Mouse (Mus musculus): ENCODE results near the gene Pitpnm3.

The Pitpnm3 gene

DNA sequence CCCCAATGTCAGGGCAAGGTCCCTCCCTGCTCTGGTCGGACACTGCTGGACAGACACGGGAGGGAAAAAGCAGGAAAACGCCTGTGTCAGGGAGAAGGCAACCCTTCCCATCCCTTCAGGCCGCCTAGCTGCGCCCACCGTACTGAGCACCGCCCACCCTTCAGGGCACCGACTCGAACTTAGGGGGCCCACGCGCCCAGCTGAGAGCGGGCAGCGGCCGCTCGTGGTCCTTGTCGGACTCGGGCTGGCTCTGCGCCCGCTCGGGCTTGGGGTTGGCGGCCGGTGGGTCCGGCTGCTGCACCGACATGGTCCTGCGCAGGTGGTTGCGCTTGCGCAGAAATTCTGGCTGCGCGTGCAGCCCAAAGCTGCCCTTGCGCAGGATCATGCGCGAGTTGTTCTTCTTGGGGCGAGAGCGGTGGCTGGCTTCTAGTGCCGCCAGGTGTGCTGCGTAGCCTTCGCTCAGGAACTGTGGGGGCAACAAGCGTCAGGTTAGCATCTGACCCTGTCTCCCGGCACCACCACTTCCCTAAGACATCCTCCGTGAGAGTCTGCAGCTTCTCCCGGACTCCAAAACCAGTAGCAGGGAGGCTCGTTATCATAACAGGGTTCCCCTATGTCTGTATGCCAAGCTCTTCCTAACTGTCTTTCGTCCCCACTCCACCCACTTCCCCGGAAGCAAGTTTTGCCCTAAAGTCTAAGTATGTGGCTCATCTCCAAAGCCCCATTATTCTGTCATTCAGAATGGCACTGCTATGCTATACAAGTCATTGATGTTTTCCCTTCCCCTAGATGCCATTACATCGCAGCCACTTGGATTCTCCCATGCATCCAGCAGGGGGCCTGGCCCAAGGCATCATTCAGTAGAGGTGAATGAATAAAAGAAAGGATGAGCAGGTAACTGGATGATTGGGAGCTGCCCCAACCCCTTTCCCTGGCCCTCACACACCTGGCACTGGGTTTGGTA lies 84.4 kb downstream of the Pitpnm3 start:
- no peak for DNase-seq (ENCODE audit: low spot score)

DNA sequence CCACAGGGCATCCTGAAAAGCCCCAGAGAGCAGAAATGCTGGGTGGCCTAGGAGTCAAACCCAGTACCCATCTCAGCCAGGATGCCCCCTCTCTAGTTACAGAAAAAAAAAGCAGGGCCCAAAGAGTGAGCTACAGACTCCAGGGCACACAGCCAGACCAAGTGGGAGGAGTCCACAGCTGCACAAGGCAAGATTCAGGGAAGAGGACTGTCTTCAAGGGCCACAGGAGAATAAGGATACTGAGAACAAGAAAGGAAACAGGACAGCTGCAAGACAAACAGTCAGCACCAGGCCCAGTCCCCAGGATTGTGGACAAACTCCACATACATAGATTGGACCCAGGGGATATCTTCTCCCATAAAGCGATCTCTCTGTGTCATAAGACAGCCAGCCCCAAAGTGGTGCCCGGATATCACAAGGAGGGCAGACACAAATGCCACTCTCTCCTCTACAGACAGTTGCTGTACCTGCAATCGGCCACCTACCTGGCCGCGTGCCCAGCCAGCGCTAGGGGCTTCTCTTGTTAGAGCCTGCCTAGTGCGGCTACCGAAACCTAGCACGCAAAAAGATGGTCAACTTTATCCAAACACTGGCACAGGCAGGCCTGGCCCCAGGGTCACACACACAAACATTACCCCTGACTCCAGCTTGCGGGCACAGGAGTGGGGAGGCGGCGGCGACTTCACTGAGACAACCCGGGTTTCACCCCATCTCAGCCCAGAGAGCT lies 85.2 kb downstream of the Pitpnm3 start:
- no peak for DNase-seq (ENCODE audit: low spot score)

DNA sequence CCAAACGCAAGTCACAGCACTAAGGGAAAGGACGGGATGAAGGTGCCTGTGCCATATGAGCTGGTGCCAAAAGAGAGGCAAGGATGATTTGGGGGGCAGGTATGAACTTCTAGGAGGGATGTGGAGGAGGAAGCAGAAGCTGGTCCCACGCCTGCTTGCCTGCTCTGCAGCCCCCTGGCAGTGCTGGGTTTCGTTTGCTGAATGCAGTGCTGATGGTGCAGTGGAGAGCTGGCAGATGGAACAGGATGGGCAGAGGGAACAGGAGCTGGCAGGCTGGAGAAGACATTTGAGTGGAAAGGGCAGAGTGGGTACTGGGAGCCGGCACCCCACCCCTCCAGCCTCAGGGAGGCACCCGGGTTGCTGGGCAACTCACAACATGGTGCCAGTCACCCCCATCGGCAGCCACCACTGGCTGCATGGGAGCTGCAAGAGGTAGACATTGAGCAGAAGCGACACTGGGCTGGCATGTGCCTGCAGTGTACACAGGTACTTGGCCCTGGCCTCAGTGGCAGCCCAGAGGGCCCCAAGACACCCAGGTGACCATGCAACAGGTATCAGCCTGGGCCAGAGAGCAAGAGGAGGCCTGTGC lies 86.3 kb downstream of the Pitpnm3 start:
- no peak for DNase-seq (ENCODE audit: low spot score)

DNA sequence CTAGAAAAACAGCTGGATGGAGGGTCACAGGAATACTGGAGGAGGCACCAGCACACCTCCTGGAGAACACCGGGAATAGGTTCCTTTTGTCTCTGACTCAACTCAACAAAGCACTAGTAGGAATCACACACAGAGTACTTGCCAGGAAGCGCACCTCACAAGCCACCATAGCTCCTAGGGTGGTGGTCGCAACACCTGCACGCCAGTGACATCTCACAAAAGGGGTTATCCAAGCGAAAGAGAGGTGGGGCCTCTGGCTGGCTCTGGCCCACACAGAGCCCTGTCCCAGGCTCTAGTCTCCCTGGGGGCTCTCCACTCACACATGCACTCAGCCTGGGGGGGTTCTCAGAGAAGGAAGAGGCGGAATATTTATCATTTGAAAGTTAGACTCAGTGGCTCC lies 86.8 kb downstream of the Pitpnm3 start:
- DNase-seq (ENCODE audit: low spot score) = no peak

DNA sequence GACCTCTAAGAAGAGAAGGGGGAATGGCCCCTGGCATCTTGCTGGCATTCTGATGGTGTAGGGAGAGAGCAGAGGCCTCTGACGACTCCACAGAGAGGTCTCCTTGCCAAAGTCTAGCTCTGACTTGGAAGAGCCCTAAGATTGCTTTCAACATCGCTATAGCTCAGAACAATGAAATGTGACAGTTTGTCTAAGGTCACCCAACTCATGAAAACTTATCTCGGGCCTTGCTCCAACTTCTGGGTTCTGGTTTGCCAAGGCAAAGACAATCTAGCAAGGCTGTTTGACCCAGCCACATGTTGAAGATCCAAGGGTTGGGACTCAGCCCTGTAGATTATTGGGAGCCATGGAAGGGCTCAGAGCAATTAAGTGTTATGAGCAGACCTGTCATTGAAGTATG lies 91.3 kb downstream of the Pitpnm3 start:
- no peak for DNase-seq (ENCODE audit: low spot score)

DNA sequence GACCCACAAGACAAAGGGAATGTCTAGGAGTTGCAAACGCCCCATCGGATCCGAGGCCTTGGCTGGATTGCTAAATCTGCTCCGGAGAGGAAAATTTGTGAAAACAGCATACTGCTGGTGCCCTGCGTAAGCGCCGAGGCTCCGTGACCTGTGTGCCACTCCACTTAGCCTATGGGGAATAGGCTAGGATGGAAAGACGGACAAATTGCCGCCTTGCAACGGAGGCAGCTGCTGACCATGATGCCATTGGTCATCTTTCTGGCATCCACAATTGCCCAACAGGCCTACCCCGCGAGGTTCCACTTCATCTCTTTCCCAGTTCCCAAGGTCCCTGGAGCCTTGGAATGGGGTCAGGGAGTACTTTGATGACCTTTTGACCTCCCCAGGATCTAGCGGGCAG lies 92.9 kb downstream of the Pitpnm3 start:
- no peak for DNase-seq (ENCODE audit: low spot score)

DNA sequence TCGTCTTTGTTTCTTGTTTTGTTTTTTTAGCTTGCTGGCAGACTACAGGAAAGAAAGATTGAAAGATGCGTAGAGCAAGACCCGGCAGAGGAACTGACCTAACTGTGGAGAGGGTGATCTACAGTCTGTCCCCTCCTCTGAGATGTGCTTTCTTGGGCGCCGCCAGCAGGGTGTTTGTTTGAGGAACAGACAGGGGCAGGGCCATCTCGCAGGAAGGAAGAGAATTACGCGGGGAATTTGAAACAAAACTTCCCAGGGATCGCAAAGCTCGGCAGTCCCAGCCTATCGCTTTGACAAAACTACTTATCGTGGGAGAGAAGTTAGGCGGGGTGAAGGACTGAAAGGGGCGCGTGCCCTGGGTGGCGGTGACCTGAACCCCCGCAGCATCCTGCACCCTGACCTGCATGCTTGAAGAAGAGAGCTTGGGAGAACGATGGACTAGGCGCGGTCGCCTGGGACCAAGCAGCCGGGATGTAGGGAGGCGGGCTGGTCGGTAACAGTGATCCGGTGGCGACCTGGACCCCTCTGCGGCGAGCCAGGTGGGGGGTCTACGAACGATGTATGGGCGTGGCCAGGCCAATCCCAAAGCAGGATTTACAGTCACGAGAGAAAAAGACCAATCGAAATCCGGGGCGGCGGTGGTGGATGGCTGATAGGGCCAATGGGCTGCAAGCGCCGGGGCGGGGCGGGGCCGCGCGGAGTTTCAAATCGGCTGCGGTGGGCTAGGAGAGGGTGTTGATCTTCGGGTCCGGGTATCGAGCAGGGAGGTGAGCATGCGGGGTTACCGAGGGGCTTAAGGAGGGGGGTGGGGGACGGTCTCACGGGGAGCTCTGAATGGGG lies 93.6 kb downstream of the Pitpnm3 start, which contains the start of gene Pimreg:
Gene Pimreg (plus strand): TSS at position 265 of the 840 bp plus-strand sequence.
- peak; percentile 53 for DNase-seq (ENCODE audit: low spot score)

DNA sequence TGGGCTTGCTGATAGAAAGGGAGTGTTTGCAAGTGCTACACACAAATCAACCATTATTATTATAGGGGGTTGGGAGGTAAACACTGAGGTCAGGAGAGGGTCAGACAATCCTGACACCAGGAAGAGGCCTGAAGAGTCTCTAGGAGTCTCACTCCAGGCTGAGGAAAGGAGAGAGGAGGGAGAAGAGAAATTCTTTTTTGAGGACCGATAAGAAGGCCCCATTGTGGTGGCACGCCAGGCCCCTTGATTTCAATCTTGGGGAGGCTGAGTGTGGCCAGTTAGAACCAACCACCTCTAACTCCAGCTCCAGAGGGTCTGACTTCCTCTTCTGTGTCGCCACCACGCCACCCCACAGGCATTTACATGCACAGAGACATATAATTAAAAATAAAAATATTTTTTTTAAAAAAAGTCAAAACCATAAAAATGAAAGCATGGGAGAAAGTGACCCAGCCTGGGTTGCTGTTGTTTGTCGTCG lies 94.2 kb downstream of the Pitpnm3 start:
- no peak for DNase-seq (ENCODE audit: low spot score)

DNA sequence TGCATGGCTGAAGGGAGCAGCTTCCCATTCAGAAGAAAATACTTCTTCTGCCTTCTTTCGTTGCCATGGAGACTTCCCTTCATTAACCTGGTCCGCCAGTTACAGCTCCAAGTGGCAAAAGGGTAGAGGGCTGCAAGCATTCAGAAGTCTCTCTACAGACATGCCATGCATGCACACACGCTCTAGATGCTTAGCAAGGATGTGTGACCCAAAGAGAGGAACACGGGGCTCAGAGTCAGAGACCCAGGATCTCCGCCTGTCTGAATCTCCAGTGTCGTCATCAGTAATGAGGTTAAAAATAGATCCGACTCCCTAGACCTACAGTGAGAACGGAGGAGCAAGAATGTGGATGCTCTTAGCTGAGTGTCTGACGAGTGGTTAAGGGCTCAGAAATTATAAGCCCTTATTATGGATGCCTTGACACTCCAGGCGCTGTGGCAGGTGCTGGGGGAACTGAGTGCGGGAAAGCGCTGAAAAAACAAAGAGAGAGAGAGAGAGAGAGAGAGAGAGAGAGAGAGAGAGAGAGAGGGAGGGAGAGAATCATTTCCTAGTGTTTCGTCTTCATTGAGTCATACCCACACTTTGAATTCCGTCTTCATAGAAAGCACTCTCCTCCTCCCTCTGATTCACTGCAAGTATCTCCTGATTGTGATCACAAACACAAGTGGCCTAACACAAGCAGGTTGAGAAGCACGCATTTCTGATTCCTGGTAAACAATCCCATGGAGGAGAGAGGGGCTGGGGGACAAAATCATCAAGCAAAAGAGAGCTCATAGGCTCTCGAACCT lies 95.8 kb downstream of the Pitpnm3 start:
- DNase-seq (ENCODE audit: low spot score) = no peak

DNA sequence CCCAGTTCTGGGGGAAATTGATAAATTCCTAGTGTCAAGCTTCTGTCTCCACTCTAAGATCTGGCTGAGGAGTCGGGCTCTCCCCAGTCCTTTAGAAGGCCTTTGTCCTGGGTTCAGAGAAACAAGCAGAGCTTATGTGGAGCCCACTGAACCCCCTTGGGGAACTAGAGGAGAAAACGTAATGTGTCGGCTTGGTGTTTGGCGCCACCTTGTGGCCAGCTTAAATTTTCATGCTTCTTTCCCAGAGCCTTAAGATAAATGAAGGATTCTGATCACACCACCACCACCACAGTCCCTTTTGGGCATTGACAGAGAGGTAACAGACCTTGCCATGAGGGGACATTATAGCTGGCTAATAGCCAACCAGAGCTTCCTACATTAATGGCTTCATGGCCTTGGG lies 97.6 kb downstream of the Pitpnm3 start:
- DNase-seq (ENCODE audit: low spot score) = no peak

DNA sequence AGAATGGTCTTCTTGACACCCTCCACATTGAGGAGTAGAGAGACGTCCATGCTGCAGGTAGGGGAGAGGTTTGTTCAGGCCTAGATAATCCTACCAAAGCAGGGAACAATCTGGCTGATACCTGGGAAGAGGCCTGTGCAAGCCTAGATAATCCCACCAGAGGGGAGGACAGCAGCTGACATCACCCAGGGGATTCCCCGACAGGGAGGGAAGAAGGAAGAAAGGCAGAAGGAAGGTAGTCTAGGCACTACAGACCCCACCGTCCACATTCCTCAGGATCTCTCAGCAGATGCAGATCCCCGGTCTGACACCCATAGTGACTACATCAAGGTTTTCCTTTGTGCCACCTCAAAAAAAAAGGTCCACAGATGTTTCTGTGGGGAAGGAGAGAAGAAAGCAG lies 98.2 kb downstream of the Pitpnm3 start, which contains the start of gene Aipl1:
Gene Aipl1 (minus strand): TSS at position 101 of the 400 bp plus-strand sequence.
- DNase-seq (ENCODE audit: low spot score) = no peak

DNA sequence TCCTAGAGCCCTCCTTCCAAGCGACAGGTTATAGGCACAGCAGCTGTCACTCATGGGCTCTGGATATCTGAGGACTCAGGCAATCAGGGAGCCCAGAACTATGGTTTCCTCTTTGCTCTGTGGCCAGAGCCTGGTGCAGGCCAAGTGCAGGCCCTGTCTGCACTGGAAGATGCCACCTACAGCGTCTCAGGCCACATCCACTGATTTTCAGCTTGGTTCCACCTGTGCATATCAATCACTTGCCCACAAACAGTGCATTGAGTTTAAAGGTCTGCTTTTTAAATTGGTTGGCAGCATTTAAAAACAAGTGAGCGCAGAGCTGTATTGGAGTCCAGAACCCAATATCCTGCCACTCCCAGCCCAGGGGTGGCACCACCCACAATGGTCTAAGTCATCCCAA lies 103.0 kb downstream of the Pitpnm3 start:
- DNase-seq (ENCODE audit: low spot score) = no peak

DNA sequence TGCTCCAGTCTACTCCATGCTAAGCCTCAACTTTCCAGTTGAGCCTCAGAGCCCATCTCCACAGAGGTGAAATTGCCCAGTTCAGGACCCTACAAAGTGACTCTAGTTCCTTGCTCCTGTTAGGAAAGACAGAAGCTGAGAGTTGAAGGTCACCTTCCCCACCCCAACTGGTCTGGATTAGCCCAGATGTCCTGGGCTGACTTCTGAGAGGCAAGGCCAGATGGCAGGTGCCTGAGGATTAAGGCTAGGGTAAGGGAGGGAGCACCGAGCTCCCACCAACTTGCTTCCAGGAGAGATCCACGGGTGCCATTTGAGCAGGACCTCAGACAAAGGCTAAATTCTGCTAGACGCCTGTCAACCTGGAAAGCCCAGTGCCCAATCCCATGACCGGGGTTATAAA lies 103.5 kb downstream of the Pitpnm3 start:
- DNase-seq (ENCODE audit: low spot score) = no peak

DNA sequence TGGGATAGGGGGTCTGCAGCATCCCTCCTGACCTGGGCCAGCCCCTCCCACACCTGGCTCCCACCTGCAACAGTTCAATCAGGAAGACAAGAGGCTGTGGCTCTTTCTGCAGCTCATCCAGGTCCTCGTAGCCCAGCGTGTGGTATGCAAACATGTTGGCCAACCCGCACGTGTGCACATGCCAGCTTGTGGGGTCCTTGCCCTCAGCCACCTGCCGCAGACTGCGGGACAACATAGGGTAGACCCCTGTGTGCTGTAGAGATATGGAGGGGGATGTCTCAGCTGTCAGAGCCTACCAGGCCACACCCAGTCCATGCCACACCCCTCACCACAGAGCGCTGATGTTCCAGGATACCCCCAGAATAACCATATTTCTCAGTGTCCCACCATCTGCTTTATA lies 104.2 kb downstream of the Pitpnm3 start:
- DNase-seq (ENCODE audit: low spot score) = no peak

DNA sequence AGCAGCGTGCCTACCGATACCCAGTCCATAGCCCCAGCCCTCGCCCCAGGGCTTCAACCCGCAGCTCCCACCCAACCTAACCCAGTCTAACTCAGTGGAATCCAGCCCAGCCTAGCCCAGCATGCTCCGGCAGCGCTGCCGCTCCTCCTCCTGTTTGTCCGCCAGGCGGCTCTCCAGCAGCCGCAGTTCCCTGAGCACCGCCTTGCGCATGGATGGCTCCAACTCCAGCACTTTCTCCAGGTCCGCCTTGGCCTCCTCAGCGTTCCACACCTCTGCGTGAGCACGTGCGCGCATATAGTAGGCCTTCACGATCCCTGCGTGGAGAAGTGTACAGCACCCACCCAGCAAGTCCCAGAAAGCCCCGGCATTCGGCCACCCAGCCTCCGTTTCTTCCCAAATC lies 106.4 kb downstream of the Pitpnm3 start:
- no peak for DNase-seq (ENCODE audit: low spot score)

DNA sequence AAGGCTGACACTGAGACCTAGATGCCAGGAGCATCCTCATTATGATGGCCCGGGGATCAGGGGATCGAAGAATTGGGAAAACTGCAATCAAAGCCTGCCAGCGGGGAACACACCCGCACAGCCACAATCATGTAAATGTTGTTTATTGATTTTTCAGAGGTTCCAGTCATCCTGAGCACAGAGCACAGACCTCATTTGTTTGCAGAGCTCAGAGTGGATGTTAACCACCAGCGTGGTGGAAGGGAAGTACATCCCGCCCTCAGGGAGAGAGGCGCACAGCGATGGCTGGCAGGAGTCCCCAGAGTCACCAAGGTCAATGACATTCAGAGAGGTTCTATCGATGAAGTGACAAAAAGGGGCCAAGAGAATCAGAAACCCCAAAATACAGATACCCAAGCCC lies 107.7 kb downstream of the Pitpnm3 start:
- DNase-seq (ENCODE audit: low spot score) = no peak

DNA sequence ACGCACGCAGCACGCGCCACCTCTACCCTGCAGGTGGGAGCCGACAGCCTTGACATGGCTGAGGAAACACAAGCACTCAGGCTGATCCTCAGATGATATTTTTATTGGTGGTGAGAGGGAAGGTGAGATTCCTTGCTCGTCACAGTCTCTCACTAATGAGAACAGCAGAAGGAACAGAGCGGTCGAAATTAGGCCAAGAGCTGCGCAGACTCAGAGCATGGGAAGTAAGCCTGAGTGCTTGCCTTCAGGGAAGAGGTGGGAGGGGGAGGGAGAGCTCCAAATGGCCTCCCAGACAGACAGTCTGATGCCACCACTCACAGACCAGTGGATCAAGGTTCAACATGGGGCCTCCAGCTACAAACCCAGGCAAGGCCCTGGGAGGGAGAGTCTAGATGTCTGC lies 109.1 kb downstream of the Pitpnm3 start:
- DNase-seq (ENCODE audit: low spot score) = no peak

DNA sequence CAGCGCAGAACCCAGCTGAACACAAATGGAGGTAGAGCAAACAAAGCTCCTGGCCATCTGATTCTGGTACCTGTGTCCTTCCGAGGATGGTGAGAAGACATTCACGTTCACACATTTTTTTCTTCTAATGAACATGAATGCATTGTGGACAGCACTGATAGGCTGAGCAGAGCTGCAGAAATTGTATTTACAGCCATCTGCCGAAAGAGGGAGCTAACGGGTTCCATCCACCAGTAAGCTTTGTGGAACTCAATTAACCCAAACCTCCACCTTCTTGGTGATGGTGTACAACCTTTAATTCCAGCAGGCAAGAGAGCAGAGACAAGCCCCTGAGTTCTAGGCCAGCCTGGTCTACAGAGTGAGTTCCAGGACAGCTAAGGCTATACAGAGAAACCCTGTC lies 109.7 kb downstream of the Pitpnm3 start:
- DNase-seq (ENCODE audit: low spot score) = no peak

DNA sequence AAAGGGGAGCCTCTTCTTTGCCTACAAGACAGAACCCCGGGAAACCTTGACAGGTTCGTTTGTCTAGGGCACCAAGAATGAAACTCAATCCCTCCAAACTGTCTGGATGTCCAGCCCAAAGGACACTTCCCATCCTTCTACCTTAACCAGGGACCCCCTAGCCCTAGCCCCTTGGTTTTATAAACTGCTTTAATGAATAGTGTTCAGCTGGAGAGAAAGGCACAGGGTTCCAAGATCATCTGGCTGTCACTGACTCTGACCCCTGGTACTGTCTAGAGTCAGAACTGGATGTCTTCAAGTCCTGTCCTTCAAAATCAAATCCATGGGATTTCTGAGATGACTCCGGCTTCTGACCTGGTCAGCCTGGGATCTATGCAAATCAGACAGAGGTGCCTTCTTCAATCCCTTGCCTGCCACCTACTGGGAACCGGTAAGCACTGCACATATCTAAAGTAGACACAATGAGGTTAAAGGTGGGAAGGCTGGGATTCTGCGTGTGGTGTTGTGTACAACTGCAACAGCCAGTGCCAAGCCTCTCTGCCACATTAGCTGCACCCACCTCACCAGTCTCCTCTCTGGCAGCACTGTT lies 111.3 kb downstream of the Pitpnm3 start:
- DNase-seq (ENCODE audit: low spot score) = peak; percentile 57

DNA sequence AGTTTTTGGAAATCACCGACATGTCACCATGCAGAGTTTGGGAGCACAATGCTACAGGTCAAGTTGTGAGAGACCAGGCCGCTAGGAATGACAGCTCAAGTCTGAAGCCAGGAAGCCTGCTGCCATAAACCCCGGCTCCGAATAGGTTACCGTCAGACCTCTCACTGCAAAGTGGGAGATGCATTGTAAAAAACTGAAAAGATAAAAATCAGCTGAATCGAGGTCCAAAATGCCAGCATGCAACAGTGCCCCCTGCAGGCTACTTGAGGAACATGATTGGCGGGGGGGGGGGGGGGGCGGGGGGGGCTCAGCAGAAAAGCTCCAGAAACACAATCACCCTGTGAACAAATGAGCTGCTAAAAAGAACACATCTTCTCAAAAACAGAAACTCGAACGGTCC lies 112.0 kb downstream of the Pitpnm3 start:
- no peak for DNase-seq (ENCODE audit: low spot score)

Measured in left cerebral cortex, adult 11 months (tissue).